Mouse (Mus musculus) activated CD4-positive, CD25-positive, alpha-beta regulatory T cell, adult 9 weeks (primary cell): Measurements from ENCODE around the gene Gm3029. TPM values are rescaled to one million over a fixed set of nuclear protein-coding genes. Genes with fewer than 3 reads are reported as not detected.

ENCODE experiments used
- polyA plus RNA-seq: library from polyadenylated mRNA; unstranded; fragments of 100-300 nt; shearing (Covaris generic); gene quantifications from one replicate; pipeline ENCODE4 v1.2.1, GENCODE M21; 2017

Gm3029 gene
- not detected for polyA plus RNA-seq

DNA sequence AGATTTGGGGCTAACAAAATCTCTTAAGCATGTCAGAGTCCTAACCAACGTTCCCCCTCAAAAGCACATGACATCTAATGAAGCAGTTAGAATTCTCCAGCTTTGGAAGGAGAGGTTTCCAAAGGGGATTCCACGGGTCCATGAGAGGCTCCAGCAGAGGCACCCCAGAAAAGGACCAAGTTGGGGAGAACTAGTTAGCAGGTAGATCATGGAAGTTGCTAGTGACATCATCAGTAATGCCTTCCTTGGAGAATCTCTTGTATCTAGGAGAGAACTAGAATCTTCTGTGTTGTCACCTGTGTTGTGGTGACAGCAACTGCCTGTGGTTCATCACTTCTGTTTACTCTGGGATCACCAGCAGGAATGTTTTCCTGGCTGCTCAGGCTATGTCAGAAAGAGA lies at the start of gene Gm3029:
Gene Gm3029, plus strand, starts transcription at position 301 of the 400 bp plus-strand sequence.

DNA sequence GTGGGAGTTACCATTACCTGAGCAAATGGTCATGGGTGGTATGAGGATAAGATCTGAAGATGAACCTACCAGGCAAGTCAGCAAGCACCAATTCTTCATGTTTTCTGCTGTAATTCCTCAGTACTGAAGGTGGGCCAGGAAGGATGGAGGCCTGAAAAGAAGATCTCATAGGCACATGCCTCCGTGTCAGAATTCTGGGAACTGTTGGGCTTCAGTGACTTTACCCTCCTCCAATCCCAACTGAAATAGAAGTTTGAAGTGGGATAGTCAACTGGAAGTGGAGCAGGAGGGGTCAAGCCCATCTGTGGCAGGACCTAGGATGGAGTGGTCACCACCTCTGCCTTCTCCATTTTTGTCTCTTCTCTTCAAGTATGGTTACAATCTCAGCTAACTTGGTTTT lies 47.7 kb upstream of the Gm3029 start, which contains the start of gene Gm2916:
Gene Gm2916, plus strand, starts transcription at position 301 of the 400 bp plus-strand sequence.

DNA sequence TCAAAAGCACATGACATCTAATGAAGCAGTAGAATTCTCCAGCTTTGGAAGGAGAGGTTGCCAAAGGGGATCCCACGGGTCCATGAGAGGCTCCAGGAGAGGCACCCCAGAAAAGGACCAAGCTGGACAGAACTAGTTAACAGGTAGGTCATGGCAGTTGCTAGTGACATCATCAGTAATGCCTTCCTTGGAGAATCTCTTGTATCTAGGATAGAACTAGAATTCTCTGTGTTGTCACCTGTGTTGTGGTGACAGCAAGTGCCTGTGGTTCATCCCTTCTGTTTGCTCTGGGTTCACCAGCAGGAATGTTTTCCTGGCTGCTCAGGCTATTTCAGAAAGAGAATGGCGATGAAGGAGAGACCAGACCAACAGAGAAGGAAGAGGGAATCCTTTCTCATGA lies 31.7 kb downstream of the Gm3029 start, which contains the start of gene Gm3095:
Gene Gm3095, plus strand, starts transcription at position 301 of the 400 bp plus-strand sequence.

Other genes starting within 250 kb of the Gm3029 start
- not detected for gene Gm3043, start 243.0 kb upstream of the Gm3029 start, polyA plus RNA-seq
- 0.76 TPM for gene Gm3002, start 121.7 kb upstream of the Gm3029 start, polyA plus RNA-seq
- not detected for gene Gm3033, start 85.5 kb upstream of the Gm3029 start, polyA plus RNA-seq
- 0.27 TPM for gene Gm2916, start 47.6 kb upstream of the Gm3029 start, polyA plus RNA-seq
- gene Gm3095, start 31.8 kb downstream of the Gm3029 start, polyA plus RNA-seq = 0.46 TPM
- not detected for gene Gm3099, start 66.6 kb downstream of the Gm3029 start, polyA plus RNA-seq
- 1.4 TPM for gene Gm5796, start 92.2 kb downstream of the Gm3029 start, polyA plus RNA-seq
- gene Gm3115, start 152.4 kb downstream of the Gm3029 start, polyA plus RNA-seq = not detected
- gene Gm8108, start 178.8 kb downstream of the Gm3029 start, polyA plus RNA-seq = 1.8 TPM
- not detected for gene Gm3127, start 233.3 kb downstream of the Gm3029 start, polyA plus RNA-seq